Mouse (Mus musculus): Measurements from ENCODE around the gene Kbtbd4.

GRCm38 (mm10) chr2:90950149-90950548 is 45.6 kb downstream of the Kbtbd4 start:
- TF ChIP-seq POLR2A (IDR thresholded peaks at IDR 0.05; ENCODE audit: low read depth, low read length) (no peak), CTCF (IDR thresholded peaks at IDR 0.05; ENCODE audit: extremely low read depth, insufficient read depth, insufficient read length, insufficient replicate concordance) (no peak)
